Mouse (Mus musculus): ENCODE results near the gene Umps.

Gene Umps

DNA sequence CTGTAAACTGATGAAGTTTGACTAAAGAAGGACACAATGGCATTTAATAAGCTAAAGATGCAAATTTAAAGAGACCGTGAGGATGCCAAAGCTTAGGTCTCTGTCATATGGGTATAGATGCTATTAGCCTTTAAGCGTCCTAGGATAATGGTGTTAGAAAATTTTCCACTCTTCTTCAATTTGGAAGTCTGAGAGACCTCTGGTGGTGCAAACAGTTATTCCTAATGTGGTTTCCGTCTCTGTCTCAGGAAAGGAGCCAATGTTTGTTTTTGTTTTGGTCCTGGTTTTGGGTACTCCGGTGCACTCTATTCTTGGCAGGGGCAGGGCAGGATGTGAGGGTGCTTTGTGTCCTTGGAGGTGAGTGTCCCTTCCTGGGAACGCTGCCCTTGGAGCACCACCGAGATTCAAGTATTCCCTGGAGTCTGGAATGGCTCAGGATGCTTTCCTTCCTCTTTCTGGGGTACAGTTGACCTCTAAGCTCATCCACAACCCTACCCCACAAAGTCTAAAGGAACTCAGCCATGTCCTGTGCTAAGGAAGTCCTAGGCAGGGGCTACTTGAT lies 39.5 kb downstream of the Umps start:
- DNase-seq, result no peak

DNA sequence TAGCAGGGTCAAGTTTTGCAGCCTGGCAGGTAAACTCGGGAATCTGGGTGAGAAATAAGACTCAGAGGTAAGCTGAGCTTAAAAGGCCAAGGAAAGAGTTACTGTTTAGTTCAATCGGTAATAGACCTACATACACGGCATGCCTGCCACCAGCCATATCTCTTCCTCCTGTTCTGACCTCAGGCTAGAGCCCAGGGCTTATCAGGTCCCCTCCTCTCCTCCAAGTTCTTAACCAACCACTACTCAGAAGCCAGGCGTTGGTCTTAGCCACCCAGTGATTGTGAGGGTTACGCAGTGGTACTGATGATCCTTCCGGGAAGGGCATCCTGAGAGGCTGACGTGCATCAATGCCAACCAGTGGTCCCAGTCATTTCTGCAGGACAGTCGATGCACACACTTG lies 43.1 kb downstream of the Umps start:
- DNase-seq, result no peak

DNA sequence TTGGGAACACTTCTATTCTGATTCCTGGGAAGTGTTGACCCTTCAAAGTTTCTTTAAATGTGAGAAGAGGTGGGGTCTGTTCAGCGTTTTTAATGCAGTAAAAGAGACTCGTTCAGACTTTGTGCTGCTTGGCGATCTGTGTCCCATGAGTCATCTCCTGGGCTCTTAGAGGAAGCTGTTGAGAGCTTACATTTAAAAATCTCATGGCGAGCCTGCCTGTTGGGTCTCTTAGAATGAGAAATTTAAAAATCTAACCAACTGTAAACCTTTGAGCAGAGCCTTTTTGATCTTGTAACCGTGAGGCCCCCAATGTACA lies 43.9 kb downstream of the Umps start:
- no peak for DNase-seq

DNA sequence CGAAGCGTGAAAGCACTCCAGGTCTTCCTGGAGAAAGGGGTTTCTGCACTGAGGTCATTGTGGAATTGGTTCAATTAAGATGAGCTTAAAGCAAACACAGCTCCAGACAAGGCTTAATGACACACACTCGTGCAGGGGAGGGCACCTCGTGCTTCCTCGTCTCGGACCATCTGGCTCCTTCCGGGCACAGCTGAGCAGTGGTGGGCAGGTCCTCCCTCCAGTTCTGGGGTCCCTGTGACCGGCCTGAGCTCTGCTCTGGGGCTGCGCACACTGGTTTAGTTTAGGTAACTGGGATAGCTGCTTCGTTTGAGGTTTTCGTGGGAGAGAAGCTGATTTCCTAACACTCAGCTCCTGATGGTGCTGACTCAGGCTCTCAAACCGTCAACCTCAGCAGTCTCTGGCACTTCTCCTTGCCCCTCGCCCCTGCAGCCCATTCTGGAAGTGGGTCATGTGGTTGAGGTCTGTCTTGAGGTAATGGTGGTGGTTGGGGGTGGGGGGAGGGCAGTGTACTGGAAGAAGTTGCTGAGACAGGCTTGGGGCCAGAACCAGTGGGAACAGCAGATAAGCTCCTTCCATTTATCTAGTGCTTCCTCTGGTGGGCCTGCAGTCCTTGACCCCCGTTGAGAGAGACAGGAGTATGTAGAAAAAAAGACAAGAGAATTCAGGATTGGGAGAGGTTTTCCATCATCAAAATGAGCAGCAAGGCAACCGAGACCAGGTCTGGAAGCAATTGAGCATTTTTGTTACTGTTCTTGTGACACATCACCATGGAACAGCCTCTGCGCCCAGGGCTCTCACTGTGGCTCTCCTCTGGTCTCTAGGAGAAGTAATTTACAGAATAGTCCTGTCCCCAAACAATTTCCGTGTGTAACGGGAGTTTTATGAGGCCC lies 44.5 kb downstream of the Umps start:
- peak; percentile 40 to 44 for DNase-seq

DNA sequence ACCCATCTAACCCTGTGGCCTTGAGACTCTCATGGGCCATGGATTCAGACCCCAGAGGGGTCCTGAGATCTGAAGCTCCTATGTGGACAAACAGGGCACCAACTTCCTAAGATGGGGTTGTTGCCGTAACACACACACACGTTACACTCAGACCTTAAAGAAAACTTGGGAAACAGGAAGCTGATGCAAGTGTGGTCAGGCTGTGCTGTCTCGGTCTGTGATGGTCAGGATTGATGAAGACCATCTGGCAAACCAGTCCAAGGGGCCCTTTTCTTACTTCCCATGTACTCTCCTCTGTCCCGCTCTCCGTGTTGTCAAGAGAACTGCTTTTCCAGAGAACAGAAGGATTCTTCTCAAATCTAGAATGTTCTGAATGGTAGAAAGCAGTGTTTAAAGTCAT lies 45.3 kb downstream of the Umps start:
- no peak for DNase-seq

DNA sequence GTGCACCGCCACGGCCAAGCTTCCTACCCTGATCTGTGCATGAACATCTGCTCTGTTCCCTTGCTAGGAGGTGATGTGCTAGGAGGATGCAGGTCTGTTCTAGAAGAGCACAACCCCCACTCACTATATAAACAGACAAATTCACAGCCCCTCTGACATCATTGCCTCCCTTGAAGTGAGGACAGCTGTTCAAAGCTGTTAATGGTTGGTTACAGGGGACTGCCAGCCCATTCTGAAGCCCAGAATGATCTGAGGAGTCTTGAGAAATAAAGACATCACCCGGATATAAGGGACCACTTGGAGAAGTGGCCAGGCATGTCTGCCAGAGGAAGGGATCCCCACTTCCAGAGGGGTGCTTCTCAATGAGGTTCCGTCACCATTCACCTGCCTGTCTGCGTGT lies 48.9 kb downstream of the Umps start:
- no peak for DNase-seq

DNA sequence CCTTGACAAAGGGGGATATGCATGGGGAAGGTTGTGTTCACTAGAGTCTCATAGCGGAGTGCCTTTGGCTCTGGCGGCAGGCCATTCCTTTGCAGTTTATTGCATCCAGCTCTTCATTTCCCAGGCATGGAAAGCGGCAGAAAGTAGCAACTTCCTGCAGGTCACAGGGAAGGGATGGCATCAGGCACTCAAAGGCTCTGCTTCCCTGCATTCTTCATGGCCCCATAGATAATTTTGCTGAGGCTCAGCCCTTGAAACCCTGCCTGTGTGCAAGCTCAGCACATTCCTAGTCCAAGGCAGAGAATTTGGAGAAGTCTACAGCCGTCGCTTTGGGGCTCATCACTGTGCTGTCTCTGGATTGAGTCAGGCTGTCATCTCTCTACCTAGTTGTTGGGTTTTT lies 49.4 kb downstream of the Umps start:
- DNase-seq, result no peak

DNA sequence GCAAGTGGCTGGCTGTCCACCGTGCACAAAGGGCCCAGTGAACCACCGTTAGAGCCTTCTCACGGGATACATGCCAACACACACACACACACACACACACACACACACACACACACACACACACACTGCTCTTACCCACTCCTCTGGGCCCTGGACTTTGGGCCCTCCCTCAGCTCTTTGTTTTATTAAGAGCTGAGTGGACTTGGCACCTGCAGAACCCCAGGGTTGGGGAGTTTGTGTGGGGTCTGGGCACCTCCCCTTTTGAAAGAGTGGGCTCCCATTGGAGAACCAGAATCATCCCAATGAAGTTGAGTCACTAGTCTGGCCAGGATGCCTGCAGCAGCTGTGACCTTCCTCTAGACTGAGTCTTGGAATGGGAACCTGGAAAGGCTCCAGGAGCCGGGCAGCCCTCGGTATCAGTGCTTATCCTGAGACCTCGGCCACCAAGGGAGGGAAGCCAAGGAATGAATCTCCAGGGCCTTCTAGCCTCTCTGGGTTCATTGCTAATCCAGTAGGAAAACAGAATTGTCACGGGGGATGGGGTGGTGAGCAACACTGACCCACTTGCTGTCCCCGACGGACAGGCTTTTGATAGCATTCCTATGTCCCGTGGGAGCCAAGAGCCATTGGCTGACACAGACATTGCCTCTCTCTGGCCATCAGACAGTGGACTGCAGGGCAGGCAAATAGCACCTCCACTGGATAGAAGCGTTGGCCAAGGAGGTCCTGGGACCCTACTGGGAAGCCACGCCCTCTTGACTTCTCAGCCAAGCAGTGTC lies 50.2 kb downstream of the Umps start:
- DNase-seq, result no peak

DNA sequence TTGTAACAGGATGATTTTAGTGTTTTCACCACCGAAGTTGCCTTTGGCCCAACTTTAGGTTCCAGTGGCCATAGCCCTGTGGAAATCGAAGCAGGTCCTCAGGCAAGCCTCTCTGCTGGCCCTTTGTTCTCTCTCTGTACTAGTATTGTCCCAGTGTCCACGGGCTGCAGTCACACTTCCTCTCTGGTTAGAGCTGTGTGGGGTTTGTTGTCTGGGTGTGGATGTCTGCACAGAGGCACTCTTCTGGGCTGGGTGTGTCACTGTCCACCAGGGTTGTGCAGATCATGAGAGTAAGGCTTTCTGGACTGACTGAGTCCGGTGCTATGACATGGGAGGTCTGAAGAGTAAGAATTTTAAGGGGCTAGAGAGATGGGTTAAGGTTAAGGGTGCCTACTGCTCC lies 51.8 kb downstream of the Umps start:
- DNase-seq, result no peak

DNA sequence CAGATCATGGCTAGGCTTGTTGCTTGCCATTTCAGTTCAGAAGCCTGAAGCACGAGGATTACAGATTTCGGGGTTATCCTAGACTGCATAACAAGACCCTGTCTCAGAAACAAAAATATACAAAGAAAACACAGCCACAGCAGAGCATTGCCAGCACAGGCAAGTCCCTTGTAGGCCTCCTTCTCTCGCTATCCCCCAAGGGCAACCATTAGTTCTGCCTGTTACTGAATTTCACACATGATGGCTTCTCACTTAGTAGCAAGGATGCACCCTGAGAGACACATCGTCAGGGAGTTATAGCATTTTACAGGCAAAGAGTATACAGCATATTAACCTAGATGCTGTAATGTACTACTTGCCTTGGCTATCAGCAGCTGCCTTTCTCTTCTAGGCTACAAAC lies 58.6 kb downstream of the Umps start:
- DNase-seq, result no peak
